Mouse (Mus musculus) kidney, embryonic 15.5 days (tissue): ENCODE results near the gene 0610012G03Rik. TPM values are rescaled to one million over a fixed set of nuclear protein-coding genes. Genes with fewer than 3 reads are reported as not detected.

ENCODE experiments used
- ATAC-seq: fragments of 200-750 bp; cut with Nextera tagmentation; replicated peaks from 2 replicates; pipeline ENCODE4 v1.8.0; 2017; ENCODE audit warnings: moderate TSS enrichment; ENCODE audit not compliant: low FRiP score
- H3K27ac ChIP-seq: fragments of 300-500 bp; sonication (generic); 2 replicates; pipeline ENCODE4 v1.5.1; 2015; ENCODE audit warnings: mild to moderate bottlenecking, inconsistent platforms
- H3K27me3 ChIP-seq: fragments of 300-500 bp; sonication (generic); 2 replicates; pipeline ENCODE4 v1.6.1; 2015; ENCODE audit warnings: inconsistent platforms
- H3K36me3 ChIP-seq: fragments of 300-500 bp; sonication (generic); 2 replicates; pipeline ENCODE4 v1.6.1; 2015; ENCODE audit warnings: inconsistent platforms
- H3K4me1 ChIP-seq: fragments of 300-500 bp; sonication (generic); 2 replicates; pipeline ENCODE4 v1.6.1; 2015; ENCODE audit warnings: inconsistent platforms
- H3K4me2 ChIP-seq: fragments of 300-500 bp; sonication (generic); 2 replicates; pipeline ENCODE4 v1.6.1; 2015; ENCODE audit warnings: moderate library complexity, mild to moderate bottlenecking, inconsistent platforms
- H3K4me3 ChIP-seq: fragments of 300-500 bp; sonication (generic); replicated peaks from 2 replicates; pipeline ENCODE4 v1.5.1; 2015; ENCODE audit warnings: mild to moderate bottlenecking, inconsistent platforms
- H3K9ac ChIP-seq: fragments of 300-500 bp; sonication (generic); 2 replicates; pipeline ENCODE4 v1.6.1; 2015; ENCODE audit warnings: mild to moderate bottlenecking, inconsistent platforms
- H3K9me3 ChIP-seq: fragments of 300-500 bp; sonication (generic); replicated peaks from 2 replicates; pipeline ENCODE4 v1.6.1; 2016; ENCODE audit warnings: inconsistent platforms
- WGBS: fragments of 180-500 bp; shearing (Covaris S2); methylation state at CpG from one replicate; pipeline ENCODE4 v1.1.7; 2015; ENCODE audit warnings: mixed read lengths; 5-methylcytosine and 5-hydroxymethylcytosine counted together
- polyA plus RNA-seq: library from polyadenylated mRNA; unstranded; fragments of >200 nt; fragmentation: Nextera tagmentation; extraction: Ambion mirVana; gene quantifications from 2 replicates; pipeline ENCODE4 v1.2.1, GENCODE M21; 2015

Gene 0610012G03Rik
- polyA plus RNA-seq, 1 experiment from 2014 or later: 93.8 TPM

- H3K27me3 ChIP-seq: peaks cover 39% of the 10 kb centered on the region
- H3K9ac ChIP-seq: no peak overlapping the region
- 52% methylated on average over 17 of the region's 17 CpGs for WGBS
- no peak for ATAC-seq
- no peak overlapping the region for H3K4me2 ChIP-seq
- H3K36me3 ChIP-seq: no peaks in the 10 kb centered on the region
- no peak overlapping the region for H3K27ac ChIP-seq
- no peak overlapping the region for H3K4me3 ChIP-seq
- H3K9me3 ChIP-seq: no peaks in the 10 kb centered on the region
- H3K4me1 ChIP-seq: peaks cover 31% of the 10 kb centered on the region
Observed at GRCm38 (mm10) chr16:31931330-31931729, 17.0 kb downstream of the 0610012G03Rik start.

- H3K4me1 ChIP-seq: peaks cover 15% of the 10 kb centered on the region
- H3K4me2 ChIP-seq: no peak overlapping the region
- no peaks in the 10 kb centered on the region for H3K9me3 ChIP-seq
- ATAC-seq: no peak
- no peak overlapping the region for H3K27ac ChIP-seq
- 85% methylated on average over 5 of the region's 5 CpGs for WGBS
- H3K27me3 ChIP-seq: peaks cover 4% of the 10 kb centered on the region; the same call in 1 of the 2 replicates
- no peak overlapping the region for H3K4me3 ChIP-seq
- no peak overlapping the region for H3K9ac ChIP-seq
- H3K36me3 ChIP-seq: no peaks in the 10 kb centered on the region
Observed at GRCm38 (mm10) chr16:31927412-31927811, 20.9 kb downstream of the 0610012G03Rik start.

GRCm38 (mm10) chr16:31926547-31927182 lies 21.6 kb downstream of the 0610012G03Rik start:
- no peak overlapping the region for H3K9ac ChIP-seq
- no peak; the same call in 1 of the 2 replicates for ATAC-seq
- H3K36me3 ChIP-seq: no peaks in the 10 kb centered on the region
- H3K27ac ChIP-seq: peak overlapping the region; percentile 70
- H3K4me3 ChIP-seq: no peak overlapping the region
- WGBS: 79% methylated on average over 13 of the region's 13 CpGs
- H3K4me2 ChIP-seq: no peak overlapping the region
- H3K27me3 ChIP-seq: no peaks in the 10 kb centered on the region; the same call in 1 of the 2 replicates
- H3K4me1 ChIP-seq: peaks cover 15% of the 10 kb centered on the region
- no peaks in the 10 kb centered on the region for H3K9me3 ChIP-seq

- Histone ChIP-seq H3K4me2 (no peak overlapping the region), H3K4me3 (no peak overlapping the region), H3K9ac (no peak overlapping the region), H3K4me1 (peaks cover 13% of the 10 kb centered on the region; the same call in 1 of the 2 replicates), H3K27ac (peak overlapping the region; percentile 70), H3K27me3 (no peaks in the 10 kb centered on the region), H3K9me3 (no peaks in the 10 kb centered on the region), H3K36me3 (no peaks in the 10 kb centered on the region)
- no peak for ATAC-seq
- WGBS: 80% methylated on average over 6 of the region's 6 CpGs
Observed at GRCm38 (mm10) chr16:31926091-31926490, 22.2 kb downstream of the 0610012G03Rik start.

GRCm38 (mm10) chr16:31924368-31924767 lies 23.9 kb downstream of the 0610012G03Rik start:
- H3K9me3 ChIP-seq: no peaks in the 10 kb centered on the region
- no peak for ATAC-seq
- WGBS: 78% methylated on average over 6 of the region's 6 CpGs

GRCm38 (mm10) chr16:31918248-31918724 lies 30.0 kb downstream of the 0610012G03Rik start:
- peaks cover 12% of the 10 kb centered on the region for H3K4me1 ChIP-seq
- H3K4me3 ChIP-seq: peak overlapping the region; percentile 16; the same call in 1 of the 2 replicates
- H3K9ac ChIP-seq: peak overlapping the region; percentile 36; the same call in 1 of the 2 replicates
- WGBS: 3% methylated on average over 14 of the region's 14 CpGs
- H3K4me2 ChIP-seq: peak overlapping the region; percentile 54
- H3K36me3 ChIP-seq: no peaks in the 10 kb centered on the region
- H3K27me3 ChIP-seq: no peaks in the 10 kb centered on the region
- H3K9me3 ChIP-seq: no peaks in the 10 kb centered on the region
- H3K27ac ChIP-seq: 0 out of 2 replicates have a peak overlapping the region, but pooled peaks have one; percentile 32
- peak; percentile 49; the same call in 1 of the 2 replicates for ATAC-seq

More at GRCm38 (mm10) chr16:31924368-31924767, 23.9 kb downstream of the 0610012G03Rik start:
- Histone ChIP-seq H3K27ac (no peak overlapping the region), H3K4me2 (no peak overlapping the region), H3K4me3 (no peak overlapping the region), H3K4me1 (peaks cover 13% of the 10 kb centered on the region; the same call in 1 of the 2 replicates), H3K36me3 (no peaks in the 10 kb centered on the region), H3K9ac (no peak overlapping the region), H3K27me3 (no peaks in the 10 kb centered on the region)

- Histone ChIP-seq H3K4me2 (peak overlapping the region; percentile 54), H3K4me3 (no peak overlapping the region; the same call in 1 of the 2 replicates)
- peak; percentile 36; the same call in 1 of the 2 replicates for ATAC-seq
Observed at GRCm38 (mm10) chr16:31917776-31918175, 30.5 kb downstream of the 0610012G03Rik start.

GRCm38 (mm10) chr16:31910281-31910847 lies 37.9 kb downstream of the 0610012G03Rik start:
- no peak overlapping the region for H3K9ac ChIP-seq
- no peak overlapping the region for H3K27ac ChIP-seq
- H3K9me3 ChIP-seq: no peaks in the 10 kb centered on the region
- ATAC-seq: no peak
- 51% methylated on average over 10 of the region's 10 CpGs for WGBS
- no peaks in the 10 kb centered on the region for H3K36me3 ChIP-seq
- H3K4me2 ChIP-seq: no peak overlapping the region
- no peak overlapping the region for H3K4me3 ChIP-seq
- no peaks in the 10 kb centered on the region for H3K27me3 ChIP-seq
- H3K4me1 ChIP-seq: peaks cover 13% of the 10 kb centered on the region

More at GRCm38 (mm10) chr16:31917776-31918175, 30.5 kb downstream of the 0610012G03Rik start:
- Histone ChIP-seq H3K27me3 (no peaks in the 10 kb centered on the region), H3K4me1 (peaks cover 12% of the 10 kb centered on the region), H3K36me3 (no peaks in the 10 kb centered on the region), H3K9me3 (no peaks in the 10 kb centered on the region), H3K27ac (0 out of 2 replicates have a peak overlapping the region, but pooled peaks have one; percentile 32), H3K9ac (peak overlapping the region; percentile 36; the same call in 1 of the 2 replicates)
- WGBS: 65% methylated on average over 11 of the region's 11 CpGs

- Histone ChIP-seq H3K4me1 (peaks cover 13% of the 10 kb centered on the region), H3K4me2 (no peak overlapping the region)
Observed at GRCm38 (mm10) chr16:31908959-31909358, 39.3 kb downstream of the 0610012G03Rik start.

GRCm38 (mm10) chr16:31906896-31907295 lies 41.4 kb downstream of the 0610012G03Rik start:
- Histone ChIP-seq H3K9me3 (no peaks in the 10 kb centered on the region), H3K36me3 (no peaks in the 10 kb centered on the region), H3K9ac (no peak overlapping the region), H3K4me1 (peaks cover 13% of the 10 kb centered on the region), H3K27ac (no peak overlapping the region), H3K4me3 (peak overlapping the region; percentile 31), H3K4me2 (peak overlapping the region; percentile 64), H3K27me3 (no peaks in the 10 kb centered on the region)
- ATAC-seq: peak; percentile 61; the same call in 1 of the 2 replicates
- WGBS: 11% methylated on average over 9 of the region's 9 CpGs

More at GRCm38 (mm10) chr16:31908959-31909358, 39.3 kb downstream of the 0610012G03Rik start:
- no peak for ATAC-seq
- Histone ChIP-seq H3K36me3 (no peaks in the 10 kb centered on the region), H3K4me3 (no peak overlapping the region), H3K9ac (no peak overlapping the region), H3K27ac (no peak overlapping the region), H3K27me3 (no peaks in the 10 kb centered on the region), H3K9me3 (no peaks in the 10 kb centered on the region)
- WGBS: 65% methylated on average over 11 of the region's 11 CpGs

- H3K9me3 ChIP-seq: no peaks in the 10 kb centered on the region
- H3K9ac ChIP-seq: no peak overlapping the region
- H3K4me2 ChIP-seq: peak overlapping the region; percentile 64
- WGBS: 39% methylated on average over 20 of the region's 20 CpGs
- H3K36me3 ChIP-seq: no peaks in the 10 kb centered on the region
- peak; percentile 27; the same call in 1 of the 2 replicates for ATAC-seq
- H3K27ac ChIP-seq: no peak overlapping the region
- peak overlapping the region; percentile 31 for H3K4me3 ChIP-seq
- H3K4me1 ChIP-seq: peaks cover 13% of the 10 kb centered on the region
- no peaks in the 10 kb centered on the region for H3K27me3 ChIP-seq
Observed at GRCm38 (mm10) chr16:31905891-31906825, 42.1 kb downstream of the 0610012G03Rik start.
